Mouse (Mus musculus) leukemia stem cell, adult 10-12 weeks (primary cell): ENCODE data around the gene Lgals9. TPM values are rescaled to one million over a fixed set of nuclear protein-coding genes. Genes with fewer than 3 reads are reported as not detected.

ENCODE experiments used
- polyA plus RNA-seq: library from polyadenylated mRNA; stranded (reverse); fragments of >175 nt; gene quantifications from 2 replicates; pipeline ENCODE4 v1.2.3, GENCODE M21; 2012; ENCODE audit warnings: low replicate concordance

Gene Lgals9
- 30.8 and 50.1 TPM in 2 replicates for polyA plus RNA-seq

DNA sequence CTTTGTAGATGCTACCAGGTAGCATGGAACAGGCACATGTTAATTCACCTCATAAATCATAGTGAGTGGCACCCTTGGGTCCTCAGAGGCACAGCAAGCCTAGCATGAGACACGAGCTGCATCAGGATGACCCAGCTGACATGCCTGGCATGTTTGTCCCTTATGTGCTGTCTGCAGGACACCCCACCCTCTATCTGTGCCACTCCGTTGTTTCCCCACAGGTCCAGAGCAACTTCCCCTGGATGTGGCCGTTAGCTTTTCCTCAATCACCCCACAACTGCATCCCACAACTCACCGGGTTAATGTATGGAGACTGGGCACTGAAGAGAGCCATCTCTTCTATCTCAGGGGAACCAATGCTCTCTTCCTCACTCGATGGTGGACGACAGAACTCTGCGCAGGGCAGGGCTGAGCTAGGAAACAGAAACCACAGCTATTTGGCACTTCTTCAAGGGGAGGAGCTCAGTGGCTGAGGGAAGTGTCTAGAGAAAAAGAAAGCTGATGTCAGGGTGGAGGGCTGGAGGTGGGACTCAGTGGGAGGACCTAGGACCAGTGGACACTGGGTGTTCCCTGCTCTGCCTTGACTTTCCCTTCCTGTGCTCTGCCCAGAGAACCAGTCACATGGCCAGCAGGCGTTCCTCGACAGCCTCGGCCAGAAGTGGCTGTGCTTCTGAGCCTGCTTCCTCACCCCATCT is at the start of gene Lgals9:
Lgals9 (minus strand) TSS at position 464 of the 695 bp plus-strand sequence.

DNA sequence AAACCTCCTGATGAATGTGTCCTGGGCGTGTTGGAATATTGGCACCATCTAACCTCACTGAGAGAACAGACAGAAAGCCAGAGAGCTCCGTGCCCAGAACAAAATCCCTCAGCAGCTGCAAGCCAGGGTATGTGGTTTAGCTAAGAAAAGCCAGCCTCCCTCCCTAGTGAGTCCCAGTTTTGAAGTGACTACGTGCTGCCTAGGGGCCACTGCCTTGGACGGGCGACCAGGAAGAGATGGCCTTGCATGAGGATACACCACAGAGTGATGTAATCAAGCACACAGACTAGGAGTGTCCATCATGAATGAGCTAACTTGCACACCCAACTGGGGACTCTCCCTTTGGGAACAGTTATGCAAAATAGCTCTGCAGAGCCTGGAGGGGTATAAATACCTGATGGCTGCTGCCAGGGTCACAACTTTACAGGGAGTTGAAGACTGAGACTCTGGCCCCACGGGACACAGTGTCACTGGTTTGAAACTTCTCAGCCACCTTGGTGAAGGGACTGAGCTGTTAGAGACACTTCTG is 64.3 kb downstream of the Lgals9 start, which contains the start of gene Nos2:
Nos2 (plus strand) TSS at position 377 of the 529 bp plus-strand sequence.

Other genes with a start within 250 kb of the Lgals9 start
- gene Ccnq, start 233.2 kb downstream of the Lgals9 start, polyA plus RNA-seq, result 40.6 and 45.6 TPM in 2 replicates
- gene Lyrm9, start 158.4 kb downstream of the Lgals9 start, polyA plus RNA-seq, result 82.4 and 112 TPM in 2 replicates
- 0.08 and 0.19 TPM in 2 replicates for gene Nos2, start 64.2 kb downstream of the Lgals9 start, polyA plus RNA-seq
- gene Ksr1, start 161.5 kb upstream of the Lgals9 start, polyA plus RNA-seq, result 18.8 and 51.4 TPM in 2 replicates